Mouse (Mus musculus) spleen, adult 2 months (tissue): ENCODE measurements around the gene Exoc3. TPM values are rescaled to one million over a fixed set of nuclear protein-coding genes. Genes with fewer than 3 reads are reported as not detected.

Source experiments
- DNase-seq, 2 experiments: peaks; one replicate each; pipeline versions ENCODE4 v3.0.0 to v3.0.0-alpha.2; 2012 to 2021; ENCODE audit warnings: low spot score in 2 of 2, low read depth in 1 of 2
- H3K27ac ChIP-seq: fragments of 200-500 bp; 2 replicates; pipeline ENCODE4 v1.5.1; 2012; ENCODE audit warnings: low read length, inconsistent platforms; ENCODE audit not compliant: insufficient read depth
- H3K27me3 ChIP-seq: fragments of 200-500 bp; 2 replicates; pipeline ENCODE4 v1.6.1; 2012; ENCODE audit warnings: mild to moderate bottlenecking, moderate library complexity, low read length, inconsistent platforms; ENCODE audit not compliant: control insufficient read depth, insufficient read depth
- H3K36me3 ChIP-seq: fragments of 200-500 bp; 2 replicates; pipeline ENCODE4 v1.6.1; 2012; ENCODE audit warnings: mild to moderate bottlenecking, low read length, inconsistent platforms; ENCODE audit not compliant: control insufficient read depth, insufficient read depth
- H3K4me1 ChIP-seq: fragments of 200-500 bp; 2 replicates; pipeline ENCODE4 v1.6.1; 2011; ENCODE audit warnings: inconsistent platforms; ENCODE audit not compliant: control insufficient read depth, insufficient read depth, insufficient read length
- H3K4me3 ChIP-seq: fragments of 200-500 bp; 2 replicates; pipeline ENCODE4 v1.5.1; 2011; ENCODE audit warnings: mild to moderate bottlenecking, inconsistent platforms; ENCODE audit not compliant: insufficient read depth, insufficient read length; ENCODE audit errors: extremely low read depth
- CTCF ChIP-seq: fragments of 200-500 bp; IDR thresholded peaks from 2 replicates; pipeline ENCODE4 v1.5.1; 2011; ENCODE audit warnings: mild to moderate bottlenecking, inconsistent platforms; ENCODE audit not compliant: insufficient read depth, insufficient read length, insufficient replicate concordance; ENCODE audit errors: extremely low read depth
- POLR2A ChIP-seq: fragments of 200-500 bp; IDR thresholded peaks from 2 replicates; pipeline ENCODE4 v1.6.1; 2011; ENCODE audit warnings: low read depth, low read length, inconsistent platforms
- WGBS: fragments of 180-500 bp; shearing (Covaris S2); methylation state at CpG from one replicate; pipeline ENCODE4 v1.1.7; 2018; 5-methylcytosine and 5-hydroxymethylcytosine counted together
- polyA plus RNA-seq: library from polyadenylated mRNA; depleted of rRNA; stranded (reverse); fragments of >200 nt; gene quantifications from 2 replicates; pipeline ENCODE4 v1.2.3, GENCODE M21; 2012

The Exoc3 gene
- polyA plus RNA-seq, 1 experiment = 21.6 TPM

DNA sequence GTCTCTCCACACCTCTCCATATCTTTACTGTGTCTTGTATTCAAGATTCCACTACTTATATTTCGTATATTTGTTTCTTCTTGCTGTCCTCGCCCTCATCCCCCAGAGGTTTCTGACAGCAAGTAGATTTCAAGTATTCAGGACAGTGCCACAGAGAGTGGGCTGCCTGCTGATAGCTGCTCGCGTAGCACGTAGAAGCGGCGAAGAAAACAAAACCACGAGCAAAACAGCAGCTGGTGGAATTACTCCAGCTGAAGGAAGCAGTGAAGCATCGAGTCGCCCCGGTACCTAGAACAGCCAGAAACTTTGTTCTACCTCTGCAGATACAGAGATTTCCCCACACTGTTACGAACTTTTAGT lies 434 bp upstream of the Exoc3 start:
- DNase-seq = no peak
- TF ChIP-seq CTCF (no peak), POLR2A (no peak)
- H3K27me3 ChIP-seq = no peaks in the 10 kb centered on the region
- peak overlapping the region; percentile 94 for H3K27ac ChIP-seq
- WGBS = 6% methylated on average over 12 of the region's 12 CpGs
- H3K36me3 ChIP-seq = peaks cover 8% of the 10 kb centered on the region
- H3K4me1 ChIP-seq = no peaks in the 10 kb centered on the region; the same call in 1 of the 2 replicates
- H3K4me3 ChIP-seq = peak overlapping the region; percentile 82

DNA sequence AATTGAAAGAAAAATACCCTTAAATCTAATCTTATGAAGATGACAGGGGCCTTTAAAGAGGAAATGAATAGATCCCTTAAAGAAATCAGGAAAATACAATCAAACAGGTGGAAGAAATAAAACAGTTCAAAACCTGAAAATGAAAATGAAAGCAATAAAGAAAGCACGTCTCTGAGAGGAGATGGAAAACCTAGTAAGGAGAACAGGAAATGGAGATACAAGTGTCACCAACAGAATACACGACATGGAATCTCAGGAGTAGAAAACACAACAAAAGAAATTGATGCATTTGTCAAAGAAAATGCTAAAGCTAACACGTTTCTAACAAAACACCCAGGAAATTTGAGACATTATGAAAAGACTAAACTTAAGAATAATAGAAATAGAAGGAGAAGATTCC lies 12.1 kb downstream of the Exoc3 start:
- Histone ChIP-seq H3K36me3 (peaks cover 22% of the 10 kb centered on the region), H3K4me3 (no peak overlapping the region), H3K4me1 (no peaks in the 10 kb centered on the region), H3K27me3 (no peaks in the 10 kb centered on the region), H3K27ac (no peak overlapping the region)
- no peak for DNase-seq
- TF ChIP-seq POLR2A (no peak), CTCF (no peak)
- WGBS = 65% methylated on average over 3 of the region's 3 CpGs

DNA sequence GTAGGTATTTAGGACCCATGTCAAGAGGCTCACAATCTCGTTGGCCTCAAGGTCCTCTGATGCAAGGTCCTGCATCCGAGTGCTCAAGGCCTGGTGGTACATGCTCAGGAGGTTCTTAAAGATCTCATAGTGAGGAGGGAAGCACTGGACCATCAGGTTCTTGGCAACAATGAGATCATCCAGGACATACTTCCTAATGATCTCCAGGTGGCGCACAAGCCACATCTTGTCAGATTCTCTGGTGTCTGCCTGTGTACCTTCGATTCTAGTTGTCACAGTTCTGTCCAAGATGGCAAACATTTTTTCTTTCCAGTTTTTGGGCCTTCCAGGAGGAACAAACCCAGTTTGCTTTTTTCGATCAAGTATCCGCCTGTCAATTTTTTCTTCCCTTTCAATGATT lies 15.9 kb downstream of the Exoc3 start:
- no peaks in the 10 kb centered on the region for H3K4me1 ChIP-seq
- peaks cover 27% of the 10 kb centered on the region for H3K36me3 ChIP-seq
- H3K27me3 ChIP-seq = no peaks in the 10 kb centered on the region
- 90% methylated on average over 6 of the region's 6 CpGs for WGBS
- TF ChIP-seq CTCF (no peak), POLR2A (no peak)
- H3K27ac ChIP-seq = no peak overlapping the region
- no peak overlapping the region for H3K4me3 ChIP-seq
- DNase-seq = no peak

DNA sequence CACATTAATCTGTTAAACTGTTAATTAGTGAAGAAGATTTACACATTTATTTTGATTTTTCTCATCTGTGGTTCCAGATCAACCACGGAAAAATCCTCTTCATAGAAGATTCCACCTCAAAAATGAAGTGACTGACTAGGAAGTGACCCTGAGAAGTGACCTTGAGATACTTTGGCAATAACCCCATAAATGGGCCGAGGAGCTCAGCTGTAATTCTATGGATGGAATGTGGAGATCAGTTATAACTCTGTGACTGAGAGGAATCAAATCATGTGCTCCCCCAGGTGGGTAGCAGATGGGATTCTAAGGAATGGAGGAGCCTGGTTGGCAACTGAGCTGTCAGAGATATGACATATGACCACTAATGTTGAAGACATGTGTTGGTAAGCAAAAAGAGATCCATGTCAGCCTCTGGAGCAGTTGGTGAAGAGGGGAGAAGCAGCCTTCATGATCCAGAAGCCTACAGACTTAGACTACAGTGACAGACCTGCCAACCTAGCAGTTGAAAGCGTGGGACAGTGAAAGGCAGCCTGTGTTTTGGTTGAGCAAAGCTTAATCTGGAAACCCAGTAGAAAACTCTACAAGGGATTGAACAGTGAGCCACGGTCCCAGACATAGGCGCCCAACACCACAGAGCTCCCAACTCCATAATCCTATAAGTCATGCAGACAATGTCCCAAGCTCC lies 25.4 kb downstream of the Exoc3 start:
- peaks cover 30% of the 10 kb centered on the region for H3K36me3 ChIP-seq
- 89% methylated on average over 5 of the region's 5 CpGs for WGBS

DNA sequence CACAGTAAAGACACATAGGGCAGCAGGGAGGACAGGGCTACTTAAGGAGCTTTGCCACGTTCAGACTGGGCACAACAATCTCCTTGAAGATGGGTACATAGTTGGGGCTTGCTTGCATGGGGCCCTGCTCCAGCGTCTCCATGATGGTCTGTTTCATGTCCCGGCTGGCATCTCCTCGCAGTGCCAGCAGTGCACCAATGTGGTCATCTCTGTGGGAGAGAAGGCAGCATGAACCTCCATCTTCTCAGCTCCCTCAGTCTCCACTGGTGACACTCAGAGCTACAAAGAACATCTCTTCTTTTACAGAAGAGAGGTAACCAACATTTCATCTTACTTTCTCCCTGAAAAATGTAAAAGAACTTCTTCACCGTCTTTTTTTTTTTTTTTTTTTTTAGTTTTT lies 36.5 kb downstream of the Exoc3 start:
- Histone ChIP-seq H3K4me3 (no peak overlapping the region), H3K27ac (no peak overlapping the region), H3K4me1 (no peaks in the 10 kb centered on the region), H3K36me3 (peaks cover 23% of the 10 kb centered on the region), H3K27me3 (no peaks in the 10 kb centered on the region)
- WGBS = 93% methylated on average over 5 of the region's 5 CpGs
- DNase-seq = no peak
- no peak for TF ChIP-seq POLR2A
- no peak for TF ChIP-seq CTCF

More for the DNA sequence above, 25.4 kb downstream of the Exoc3 start:
- DNase-seq = no peak
- Histone ChIP-seq H3K4me3 (no peak overlapping the region), H3K27ac (no peak overlapping the region), H3K27me3 (no peaks in the 10 kb centered on the region), H3K4me1 (no peaks in the 10 kb centered on the region)
- no peak for TF ChIP-seq CTCF
- no peak for TF ChIP-seq POLR2A

DNA sequence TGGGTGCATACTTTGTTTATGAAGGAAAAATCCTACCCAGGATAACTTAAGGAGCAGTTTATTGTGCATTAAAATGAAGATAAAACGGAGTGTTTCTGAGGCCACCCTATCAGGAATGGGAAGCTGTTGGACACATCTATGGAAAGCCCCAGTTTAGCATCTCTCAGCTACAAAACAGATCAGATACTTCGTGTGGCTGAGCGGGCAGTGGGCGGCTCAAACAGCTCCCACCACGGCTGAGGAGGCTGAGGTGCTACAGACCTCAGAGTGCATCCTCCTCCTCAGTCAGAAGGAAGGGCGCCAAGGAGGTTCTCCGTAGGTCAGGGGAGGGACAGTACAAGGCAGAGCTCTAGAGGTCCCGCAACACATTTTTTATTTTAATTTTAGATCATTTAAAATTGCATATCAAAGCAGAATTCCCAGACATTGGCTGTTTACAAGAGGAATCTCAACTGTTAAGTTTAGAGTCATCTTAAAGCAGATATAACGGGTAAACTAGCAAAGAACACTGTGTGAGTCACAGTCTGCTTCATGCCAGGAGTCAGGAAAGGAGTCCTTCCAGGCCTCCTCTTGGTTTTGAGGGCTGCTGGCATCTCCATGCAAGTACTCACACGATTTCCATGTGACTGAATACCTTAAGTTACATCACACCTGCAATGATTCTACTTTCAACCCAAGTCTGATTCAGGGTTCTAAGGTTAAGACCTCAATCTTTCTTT lies 38.9 kb downstream of the Exoc3 start:
- no peak overlapping the region for H3K4me3 ChIP-seq
- peaks cover 18% of the 10 kb centered on the region for H3K36me3 ChIP-seq
- H3K27ac ChIP-seq = no peak overlapping the region
- H3K27me3 ChIP-seq = no peaks in the 10 kb centered on the region
- TF ChIP-seq POLR2A = no peak
- no peak for TF ChIP-seq CTCF
- peaks cover 2% of the 10 kb centered on the region; the same call in 1 of the 2 replicates for H3K4me1 ChIP-seq
- 92% methylated on average over 10 of the region's 10 CpGs for WGBS
- no peak for DNase-seq

DNA sequence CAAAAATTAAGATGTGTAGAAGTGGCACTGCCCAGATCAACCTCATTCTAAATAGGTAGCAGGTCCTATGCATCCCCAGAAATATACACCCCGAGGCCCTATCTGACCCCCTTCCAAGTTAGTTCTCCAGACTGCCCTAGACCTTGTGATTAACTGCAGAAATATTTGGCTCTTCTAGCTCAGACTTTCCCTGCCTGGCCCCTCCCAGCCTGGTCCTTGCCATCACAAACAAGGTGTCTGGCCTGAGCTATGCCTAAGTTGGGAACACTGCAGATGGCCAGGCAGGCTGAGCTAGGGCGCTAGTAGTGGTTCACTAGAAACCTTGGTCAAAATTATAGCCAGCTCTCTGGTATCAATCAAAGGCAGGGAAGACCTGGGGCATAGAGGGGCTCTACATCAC lies 41.0 kb downstream of the Exoc3 start:
- DNase-seq = no peak
- Histone ChIP-seq H3K27me3 (no peaks in the 10 kb centered on the region), H3K36me3 (peaks cover 4% of the 10 kb centered on the region; the same call in 1 of the 2 replicates), H3K27ac (no peak overlapping the region), H3K4me1 (peaks cover 2% of the 10 kb centered on the region; the same call in 1 of the 2 replicates), H3K4me3 (no peak overlapping the region)
- TF ChIP-seq CTCF (no peak), POLR2A (no peak)
- WGBS = 87% methylated on average over 2 of the region's 2 CpGs
